Mouse (Mus musculus): ENCODE results near the gene Hmmr. TPM values are rescaled to one million over a fixed set of nuclear protein-coding genes. Genes with fewer than 3 reads are reported as not detected.

The Hmmr gene
- polyA plus RNA-seq, 1 experiment from 2014 or later = 56.7 TPM

Other genes with a start within 250 kb of the Hmmr start
- gene Mat2b, start 38.2 kb downstream of the Hmmr start, polyA plus RNA-seq (2016; fragmentation: Nextera tagmentation; extraction: Ambion mirVana) = 113 TPM in 2 replicates
- gene Nudcd2, start 245 bp upstream of the Hmmr start, polyA plus RNA-seq (2016; fragmentation: Nextera tagmentation; extraction: Ambion mirVana) = 113 and 125 TPM in 2 replicates
- 148 and 154 TPM in 2 replicates for gene Ccng1, start 21.9 kb upstream of the Hmmr start, polyA plus RNA-seq (2016; fragmentation: Nextera tagmentation; extraction: Ambion mirVana)

Measured in heart, embryonic 12.5 days (tissue).